In the genomic region with DNA sequence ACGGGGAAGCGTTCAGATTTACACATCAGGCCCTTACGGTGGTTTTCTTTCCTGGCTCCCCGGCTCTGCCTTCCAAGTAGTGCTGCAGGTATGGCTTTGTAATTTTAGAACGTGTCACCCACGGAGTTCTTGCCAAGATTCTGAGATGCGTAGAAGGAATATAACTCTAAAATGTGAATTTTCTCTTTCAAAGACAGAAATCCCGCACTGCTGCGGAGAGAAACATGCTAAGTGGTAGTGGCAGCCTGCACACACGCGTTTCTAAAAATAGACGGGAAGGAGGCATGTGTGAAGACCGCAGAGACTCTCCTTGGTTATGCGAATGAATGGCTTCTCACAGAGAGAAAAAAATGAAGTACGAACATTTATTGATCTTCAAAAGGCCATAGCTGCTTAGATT, we compare ENCODE assay signal across 14 mouse cellular contexts. TPM values are rescaled to one million over a fixed set of nuclear protein-coding genes. Genes with fewer than 3 reads are reported as not detected.
A peak's percentile ranks its signal among the peaks of the same experiment; 100 is the strongest.
DNase-seq lines count a peak whose midpoint lies in the region; ATAC-seq and TF ChIP-seq lines count a peak whose summit lies in the region.
"Had no signal": no experiment of that assay in that cellular context is flagged by ENCODE, and none has a peak within 500 bp of the region (broad histone marks: within the 10 kb centered on the region; RNA-seq: fewer than 3 reads in every experiment).

No protein-coding gene starts in this region.

- TF ChIP-seq CTCF in midbrain, postnatal 0 days (IDR thresholded peaks at IDR 0.05) = no peak

- H3K4me1 ChIP-seq in heart, embryonic 14.5 days (ENCODE audit: control insufficient read depth in 2 of 2, insufficient read depth in 2 of 2, low read length in 2 of 2) = peaks cover 0 to 7% of the 10 kb centered on the region in 2 experiments; a peak in 3 of 4 replicates
- H3K4me1 ChIP-seq in midbrain, postnatal 0 days (ENCODE audit: insufficient read depth, low read length) = no peaks in the 10 kb centered on the region
- H3K4me1 ChIP-seq in midbrain, embryonic 15.5 days = no peaks in the 10 kb centered on the region; the same call in 1 of the 2 replicates
- peaks cover 14% of the 10 kb centered on the region for H3K4me1 ChIP-seq in limb, embryonic 13.5 days
- H3K4me1 ChIP-seq: neural tube, embryonic 12.5 days had no signal

- H3K27me3 ChIP-seq in heart, embryonic 14.5 days (ENCODE audit: control insufficient read depth, insufficient read depth, low read length) = no peaks in the 10 kb centered on the region
- no peaks in the 10 kb centered on the region for H3K27me3 ChIP-seq in midbrain, postnatal 0 days (ENCODE audit: insufficient read depth, low read length)
- H3K27me3 ChIP-seq in midbrain, embryonic 15.5 days (replicated peaks) = no peaks in the 10 kb centered on the region
- H3K27me3 ChIP-seq in limb, embryonic 13.5 days = no peaks in the 10 kb centered on the region
- H3K27me3 ChIP-seq: neural tube, embryonic 12.5 days had no signal

- no peak overlapping the region for H3K9ac ChIP-seq in heart, embryonic 14.5 days (ENCODE audit: low read length)
- no peak overlapping the region for H3K9ac ChIP-seq in midbrain, postnatal 0 days (replicated peaks; ENCODE audit: low read length, poor library complexity, severe bottlenecking)
- no peak overlapping the region for H3K9ac ChIP-seq in midbrain, embryonic 15.5 days
- no peak overlapping the region for H3K9ac ChIP-seq in limb, embryonic 13.5 days
- H3K9ac ChIP-seq: neural tube, embryonic 12.5 days had no signal

- H3K4me3 ChIP-seq in heart, embryonic 14.5 days (ENCODE audit: control insufficient read depth in 1 of 2, insufficient read depth in 1 of 2, low read depth in 1 of 2, low read length in 2 of 2) = no peak overlapping the region
- no peak overlapping the region for H3K4me3 ChIP-seq in midbrain, postnatal 0 days (ENCODE audit: low read depth, low read length)
- H3K4me3 ChIP-seq in midbrain, embryonic 15.5 days = no peak overlapping the region
- no peak overlapping the region for H3K4me3 ChIP-seq in limb, embryonic 13.5 days
- H3K4me3 ChIP-seq: neural tube, embryonic 12.5 days had no signal

- no peaks in the 10 kb centered on the region for H3K36me3 ChIP-seq in heart, embryonic 14.5 days (ENCODE audit: control insufficient read depth, insufficient read depth, low read length)
- no peaks in the 10 kb centered on the region for H3K36me3 ChIP-seq in midbrain, postnatal 0 days (ENCODE audit: insufficient read depth, low read length)
- no peaks in the 10 kb centered on the region for H3K36me3 ChIP-seq in midbrain, embryonic 15.5 days (replicated peaks)
- H3K36me3 ChIP-seq in limb, embryonic 13.5 days = no peaks in the 10 kb centered on the region
- H3K36me3 ChIP-seq: neural tube, embryonic 12.5 days had no signal

- DNase-seq in heart, adult 18-20 months = no peak
- DNase-seq in midbrain, postnatal 0 days (ENCODE audit: low spot score) = peak; percentile 28
- peak; percentile 9 for DNase-seq in right cerebral cortex, postnatal 4 days
- DNase-seq in adrenal gland, postnatal 10 days = no peak
- DNase-seq: adrenal gland, postnatal 36 days; heart, postnatal 14 days; kidney, adult 8-10 months; layer of hippocampus, postnatal 36 days; lung, postnatal 14 days had no signal

- H3K4me2 ChIP-seq in heart, embryonic 14.5 days (ENCODE audit: low read length) = peak overlapping the region; percentile 2
- no peak overlapping the region for H3K4me2 ChIP-seq in midbrain, postnatal 0 days (ENCODE audit: low read depth, low read length, poor library complexity, severe bottlenecking)
- H3K4me2 ChIP-seq in midbrain, embryonic 15.5 days = no peak overlapping the region
- H3K4me2 ChIP-seq in limb, embryonic 13.5 days (replicated peaks) = peak overlapping the region; percentile 37
- H3K4me2 ChIP-seq: liver, embryonic 11.5 days; neural tube, embryonic 12.5 days had no signal

- H3K9me3 ChIP-seq in heart, embryonic 14.5 days (ENCODE audit: control insufficient read depth, low read length) = 0 out of 2 replicates have a peak, but pooled peaks cover 4% of the 10 kb centered on the region
- no peaks in the 10 kb centered on the region for H3K9me3 ChIP-seq in midbrain, postnatal 0 days (ENCODE audit: low read length)
- no peaks in the 10 kb centered on the region for H3K9me3 ChIP-seq in midbrain, embryonic 15.5 days
- H3K9me3 ChIP-seq in limb, embryonic 13.5 days = peaks cover 6% of the 10 kb centered on the region
- H3K9me3 ChIP-seq: neural tube, embryonic 12.5 days had no signal

- peak overlapping the region in 1 of 2 experiments; percentile 29; a peak in 2 of 4 replicates for H3K27ac ChIP-seq in heart, embryonic 14.5 days (replicated peaks in 1 of 2; ENCODE audit: control insufficient read depth in 1 of 2, insufficient read depth in 1 of 2, low read depth in 2 of 2, low read length in 2 of 2)
- peak overlapping the region; percentile 26 for H3K27ac ChIP-seq in midbrain, postnatal 0 days (ENCODE audit: low read depth, low read length)
- H3K27ac ChIP-seq in midbrain, embryonic 15.5 days = no peak overlapping the region
- H3K27ac ChIP-seq in limb, embryonic 13.5 days = no peak overlapping the region; the same call in 1 of the 2 replicates
- H3K27ac ChIP-seq: neural tube, embryonic 12.5 days had no signal

- 54% methylated on average over 15 of the region's 15 CpGs for WGBS in heart, embryonic 14.5 days
- WGBS in midbrain, postnatal 0 days = 64% methylated on average over 15 of the region's 15 CpGs
- whole genome bisulfite sequencing in midbrain, embryonic 15.5 days = 75% methylated on average over 15 of the region's 15 CpGs
- WGBS in limb, embryonic 13.5 days = 41% methylated on average over 15 of the region's 15 CpGs

- no peak for ATAC-seq in heart, embryonic 14.5 days (ENCODE audit: insufficient number of reproducible peaks, insufficient read depth, low FRiP score, low read depth)
- no peak for ATAC-seq in midbrain, postnatal 0 days (ENCODE audit: low FRiP score)
- no peak for ATAC-seq in midbrain, embryonic 15.5 days (replicated peaks)
- ATAC-seq in limb, embryonic 13.5 days (ENCODE audit: low FRiP score, low read depth) = 0 out of 2 replicates have a peak, but pooled peaks have one; percentile 36

RNA-seq across cellular contexts. Expression of gene Kif13a, which starts 21.5 kb away (rescaled TPM):
- polyA plus RNA-seq in heart, embryonic 14.5 days (2014; fragmentation: Nextera tagmentation; extraction: Ambion mirVana) = 47.8 and 55.2 TPM in 2 replicates
- 100 to 1,000 TPM; 110 to 116 TPM for total RNA-seq in heart, adult 18-20 months (2021)
- total RNA-seq in midbrain, postnatal 0 days (2014; rRNA removed) = 31.4 and 31.7 TPM in 2 replicates
- 10.1 TPM in 2 replicates for polyA plus RNA-seq in midbrain, postnatal 0 days (2015; fragmentation: Nextera tagmentation; extraction: Ambion mirVana)
- 11.9 and 14.1 TPM in 2 replicates for polyA plus RNA-seq in midbrain, embryonic 15.5 days (2015; fragmentation: Nextera tagmentation; extraction: Ambion mirVana)
- 17.4 and 20.3 TPM in 2 replicates for polyA plus RNA-seq in limb, embryonic 13.5 days (2015; fragmentation: Nextera tagmentation; extraction: Ambion mirVana)
- total RNA-seq in adrenal gland, postnatal 10 days (2021) = 10 to 100 TPM; 29.3 to 38.6 TPM

Comparison
In these comparisons a context has a peak if more than half of its experiments do, and no peak if none do; other contexts are left out.
1. H3K4me2 ChIP-seq: peak in heart, embryonic 14.5 days (single experiment) and limb, embryonic 13.5 days (single experiment); none in midbrain, postnatal 0 days (single experiment) and midbrain, embryonic 15.5 days (single experiment).
2. DNase-seq: peak in midbrain, postnatal 0 days (single experiment) and right cerebral cortex, postnatal 4 days (single experiment); none in heart, adult 18-20 months (0 of 2) and adrenal gland, postnatal 10 days (single experiment).